Comparison of ENCODE assay signal across 9 mouse cellular contexts in genomic region chr15:99259167-99259729, GRCm38 (mm10). TPM values are rescaled to one million over a fixed set of nuclear protein-coding genes. Genes with fewer than 3 reads are reported as not detected.
DNase-seq lines count a peak whose midpoint lies in the region; ATAC-seq and TF ChIP-seq lines count a peak whose summit lies in the region.
"Had no signal": no experiment of that assay in that cellular context is flagged by ENCODE, and none has a peak within 500 bp of the region (broad histone marks: within the 10 kb centered on the region; RNA-seq: fewer than 3 reads in every experiment).

No protein-coding gene starts in this region.

- in situ Hi-C loops in Patski (cut with MboI; ENCODE audit: low pct_unique_long_range_greater_than_20kb): no loop called here

- ATAC-seq in Patski: peak; percentile 46
- no peak; the same call in 1 of the 2 replicates for ATAC-seq in hindbrain, embryonic 12.5 days (ENCODE audit: low FRiP score)

- WGBS in hindbrain, embryonic 12.5 days: 75% methylated on average over 8 of the region's 8 CpGs

- H3K27ac ChIP-seq in hindbrain, embryonic 12.5 days: no peak overlapping the region

- CTCF ChIA-PET in Patski (lab: Charles Lee): no interaction called here

- no peaks in the 10 kb centered on the region for H3K36me3 ChIP-seq in hindbrain, embryonic 12.5 days

- no peak for TF ChIP-seq CTCF in Patski (IDR thresholded peaks at IDR 0.05)

- no peaks in the 10 kb centered on the region for H3K4me1 ChIP-seq in hindbrain, embryonic 12.5 days

- DNase-seq in 3T3-L1 (ENCODE audit: low read depth, low spot score) (peak; percentile 72), Patski (ENCODE audit: low read depth, low spot score) (no peak)
- DNase-seq in lung, postnatal 14 days: peak; percentile 10
- no peak for DNase-seq in adrenal gland, adult (ENCODE audit: inconsistent age in 2 of 2, low spot score in 1 of 2)
- DNase-seq in thymus, adult 18-20 months: no peak
- DNase-seq in right cerebral cortex, adult 2 months (ENCODE audit: low spot score in 2 of 2): no peak
- DNase-seq in left cerebral cortex, adult 11 months (ENCODE audit: low spot score): no peak

- H3K9ac ChIP-seq in hindbrain, embryonic 12.5 days: no peak overlapping the region

- no peaks in the 10 kb centered on the region for H3K27me3 ChIP-seq in Patski
- no peaks in the 10 kb centered on the region for H3K27me3 ChIP-seq in hindbrain, embryonic 12.5 days

- no peaks in the 10 kb centered on the region for H3K9me3 ChIP-seq in hindbrain, embryonic 12.5 days (replicated peaks)

- peak overlapping the region; percentile 30 for H3K4me2 ChIP-seq in hindbrain, embryonic 12.5 days (replicated peaks)

- H3K4me3 ChIP-seq in hindbrain, embryonic 12.5 days: no peak overlapping the region

- POLR2A ChIA-PET in Patski (lab: Charles Lee): no interaction called here

RNA-seq across cellular contexts. Expression of gene Mcrs1, which starts 7.5 kb away (rescaled TPM):
- 69.7 TPM for polyA plus RNA-seq in Patski (2021)
- polyA plus RNA-seq in hindbrain, embryonic 12.5 days (2016; fragmentation: Nextera tagmentation; extraction: Ambion mirVana): 178 and 179 TPM in 2 replicates

RNA-seq across cellular contexts. Expression of gene Kcnh3, which starts 34.6 kb away (rescaled TPM):
- polyA plus RNA-seq in Patski (2021): 11.0 TPM
- polyA plus RNA-seq in hindbrain, embryonic 12.5 days (2016; fragmentation: Nextera tagmentation; extraction: Ambion mirVana): 0.40 TPM in 1 of 2 replicates, not detected in the other
- polyA plus RNA-seq: liver, adult 2 months had no signal

RNA-seq across cellular contexts. Expression of gene Prpf40b, which starts 35.6 kb away (rescaled TPM):
- polyA plus RNA-seq in Patski (2021): 101 TPM
- polyA plus RNA-seq in hindbrain, embryonic 12.5 days (2016; fragmentation: Nextera tagmentation; extraction: Ambion mirVana): 82.3 and 83.3 TPM in 2 replicates

RNA-seq across cellular contexts. Expression of gene Fam186b, which starts 36.4 kb away (rescaled TPM):
- polyA plus RNA-seq in Patski (2021): 0.67 TPM
- polyA plus RNA-seq in hindbrain, embryonic 12.5 days (2016; fragmentation: Nextera tagmentation; extraction: Ambion mirVana): 0.10 and 0.22 TPM in 2 replicates
- polyA plus RNA-seq: liver, adult 2 months had no signal

Comparison
In these comparisons a context has a peak if more than half of its experiments do, and no peak if none do; other contexts are left out.
1. DNase-seq: peak in 3T3-L1 (single experiment) and lung, postnatal 14 days (single experiment); none in Patski (single experiment), adrenal gland, adult (0 of 2), thymus, adult 18-20 months (0 of 2), right cerebral cortex, adult 2 months (0 of 2) and left cerebral cortex, adult 11 months (single experiment).